Mouse (Mus musculus) adrenal gland (tissue): ENCODE measurements around the gene Ptcd1.
"Not testable (repeated sequence)": the region's sequence is repeated elsewhere in the genome, so short reads cannot be mapped to it uniquely, and the experiment has no call there.

Experiments
- intact Hi-C: fragments of 180-260 bp; cut with DNase I; formaldehyde crosslinking; loops from one replicate; pipeline ENCODE4 v1.15.1; 2025

Gene Ptcd1

DNA sequence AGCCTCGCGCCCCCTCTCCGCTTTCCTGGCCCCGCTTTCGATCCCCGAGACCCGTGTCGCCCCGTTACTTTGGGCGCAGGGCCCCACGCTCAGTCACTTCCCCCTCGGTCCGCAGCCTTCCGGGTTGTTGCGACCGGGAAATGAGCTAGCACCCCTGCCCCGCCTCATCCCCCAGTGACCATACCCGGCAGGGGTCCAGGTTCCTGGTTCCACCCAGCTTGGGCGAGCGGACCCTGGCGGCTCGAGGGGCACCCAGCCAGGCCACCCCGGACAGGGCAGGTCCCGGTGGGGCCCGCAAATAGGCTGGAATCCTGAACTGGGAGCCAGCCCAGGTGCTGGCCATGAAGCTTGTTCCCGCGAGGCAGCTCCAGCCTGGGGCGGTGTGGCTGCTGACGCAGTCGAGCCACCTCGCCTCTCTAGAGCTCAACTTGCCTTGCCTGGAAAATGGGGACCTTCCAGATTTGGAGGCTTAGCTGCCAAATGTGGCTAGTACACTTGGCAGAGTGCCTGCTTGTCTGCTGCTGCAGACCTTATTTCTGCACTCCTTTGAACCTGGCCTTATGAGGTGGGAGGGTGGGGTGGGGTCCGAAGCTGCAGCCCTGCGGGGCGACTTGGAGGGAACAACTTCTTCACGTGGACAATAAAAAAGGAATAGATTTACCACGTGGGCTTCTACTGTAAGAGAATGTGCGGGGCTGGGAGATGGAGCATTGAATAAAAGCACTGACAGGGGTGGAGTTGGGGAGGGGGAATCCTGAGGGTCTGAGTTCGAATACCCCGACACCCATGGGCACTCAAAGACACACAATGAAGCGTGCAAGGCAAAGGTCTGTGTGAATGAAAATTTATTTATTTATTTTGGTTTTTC, 52.1 kb downstream of the Ptcd1 start:
- intact Hi-C loops: no loop called here

DNA sequence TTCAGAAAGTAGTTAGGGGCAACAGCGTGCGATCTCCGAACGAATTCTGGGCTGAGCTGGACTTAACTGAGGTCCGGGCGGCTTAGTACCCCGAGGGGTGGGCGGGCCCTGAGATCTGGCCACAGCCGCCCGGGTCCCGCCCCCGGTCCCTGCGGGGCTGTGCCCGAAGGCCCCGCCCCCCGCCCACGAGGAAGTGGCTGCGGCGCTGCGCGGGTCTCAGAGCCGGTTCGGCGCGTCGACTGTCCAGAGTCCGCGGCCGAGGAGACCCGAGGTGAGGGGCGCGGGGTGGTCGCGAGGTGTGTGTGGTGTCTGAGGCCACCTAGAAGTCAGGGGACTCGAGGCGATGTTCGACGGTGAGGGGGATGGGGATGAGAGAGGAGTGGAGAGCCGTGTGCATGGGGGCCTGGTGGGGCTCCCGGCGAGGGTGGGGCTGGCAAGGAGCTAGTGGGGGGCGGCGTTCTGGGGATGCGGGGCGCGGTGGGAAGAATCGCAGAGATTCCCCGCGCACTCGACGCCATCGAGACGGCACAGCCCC, 52.8 kb downstream of the Ptcd1 start, which contains the start of gene Arpc1b:
Gene Arpc1b (plus strand): TSS at position 145 of the 535 bp plus-strand sequence.
- intact Hi-C loops: no loop called here

DNA sequence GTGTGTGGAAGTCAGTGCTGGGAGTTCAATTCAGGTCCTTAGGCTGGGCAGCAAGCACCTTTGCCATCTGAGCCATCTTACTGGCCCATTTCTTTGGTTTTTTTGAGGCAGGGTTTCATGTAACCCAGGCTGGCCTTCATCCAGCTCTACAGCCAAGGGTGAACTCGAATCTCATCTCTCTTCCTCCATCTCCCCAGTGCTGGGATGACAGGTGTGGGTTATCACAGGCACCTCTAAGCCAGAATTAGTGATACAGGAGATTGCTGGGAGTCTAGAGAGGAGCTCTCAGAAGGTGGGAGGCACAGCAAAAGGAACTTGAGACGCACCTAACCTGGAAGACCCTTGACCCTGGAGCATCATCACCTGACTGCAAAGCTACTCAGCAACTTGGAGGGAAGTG, 53.5 kb downstream of the Ptcd1 start:
- intact Hi-C loops: no loop called here

DNA sequence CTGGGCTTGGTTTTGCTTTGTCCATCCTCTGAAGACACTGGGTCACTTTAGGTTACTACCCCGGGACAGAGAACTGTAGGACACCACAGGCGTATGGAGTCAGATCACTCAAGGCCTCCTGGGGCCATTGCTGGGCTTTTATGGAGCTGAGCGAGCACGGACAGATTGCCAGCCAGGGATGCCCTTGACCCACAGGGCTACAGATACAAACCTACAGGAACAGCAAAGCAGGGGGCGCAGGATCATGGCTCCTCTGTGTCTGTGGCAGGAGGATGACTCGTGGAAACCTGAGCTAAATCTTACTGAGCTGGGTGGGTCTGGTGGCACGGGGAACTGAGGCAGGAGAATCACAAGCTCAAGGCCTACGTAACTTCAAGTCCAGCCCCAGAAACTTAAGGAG, 54.3 kb downstream of the Ptcd1 start:
- intact Hi-C loops: no loop called here

DNA sequence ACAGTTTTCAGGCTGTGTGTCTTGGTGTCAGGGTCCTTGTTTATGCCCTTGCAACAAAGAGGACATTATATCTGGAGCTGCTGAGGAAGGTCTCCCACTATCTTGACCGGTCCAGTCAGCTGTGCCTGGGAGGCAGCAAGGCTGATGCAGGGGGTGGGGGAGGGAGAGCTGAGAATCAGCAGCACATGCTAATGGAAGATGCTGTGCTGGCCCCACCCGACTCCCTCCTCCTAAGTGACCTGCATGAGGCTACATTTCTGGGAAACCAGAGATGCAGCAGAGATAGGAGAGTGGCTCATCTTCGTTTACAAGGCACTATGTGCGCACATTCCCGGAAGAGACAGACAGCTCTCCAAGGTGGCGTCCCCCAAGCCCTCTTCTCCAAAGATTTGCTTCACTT, 56.5 kb downstream of the Ptcd1 start:
- intact Hi-C loops: no loop called here

DNA sequence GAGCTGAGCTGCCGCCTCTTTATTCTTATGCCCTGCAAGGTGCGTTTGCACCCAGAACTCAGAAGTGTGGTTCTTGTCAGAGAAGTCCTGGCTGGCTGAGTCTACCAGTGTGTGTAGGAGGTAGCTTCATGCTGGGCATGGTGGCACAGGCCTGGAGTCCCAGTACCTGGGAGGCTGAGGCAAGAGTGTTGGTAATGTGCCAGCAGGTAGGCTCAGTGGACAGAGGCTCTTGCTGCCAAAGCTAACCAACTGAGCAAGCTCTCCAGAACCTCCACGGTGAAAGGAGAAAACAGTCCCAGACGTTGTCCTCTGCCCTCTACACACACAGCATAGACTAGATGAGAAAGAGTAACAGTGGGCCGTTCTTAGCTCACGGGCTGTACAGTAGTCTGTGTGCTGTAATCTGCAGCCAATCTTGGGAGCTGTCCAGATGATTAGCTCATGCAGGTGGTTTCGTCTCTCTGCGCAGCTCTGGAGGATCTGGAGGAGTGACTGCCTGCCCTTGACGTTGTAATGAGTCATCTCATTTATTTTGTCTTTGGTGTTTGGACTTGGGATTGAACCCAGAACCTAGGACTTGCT, 61.1 kb downstream of the Ptcd1 start:
- intact Hi-C loops: no loop called here

DNA sequence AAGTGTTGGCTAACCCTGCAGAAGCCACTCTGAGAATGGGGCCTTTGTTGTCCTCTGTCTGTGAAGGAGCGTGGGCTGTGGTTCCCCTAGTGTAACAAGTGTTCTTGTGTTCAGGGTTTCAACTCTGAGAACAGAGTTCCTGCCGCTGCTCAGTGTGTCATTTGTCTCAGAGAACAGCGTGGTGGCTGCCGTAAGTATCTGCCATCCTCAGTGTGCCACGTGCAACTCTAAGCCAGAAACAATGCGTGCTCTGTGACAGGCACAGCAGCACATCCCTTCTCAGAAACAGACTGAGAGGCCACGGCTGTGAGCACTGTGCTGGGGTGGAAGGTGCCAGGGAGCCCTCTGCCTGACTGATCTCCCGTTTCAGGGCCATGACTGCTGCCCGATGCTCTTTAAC, 62.6 kb downstream of the Ptcd1 start:
- intact Hi-C loops: no loop called here

DNA sequence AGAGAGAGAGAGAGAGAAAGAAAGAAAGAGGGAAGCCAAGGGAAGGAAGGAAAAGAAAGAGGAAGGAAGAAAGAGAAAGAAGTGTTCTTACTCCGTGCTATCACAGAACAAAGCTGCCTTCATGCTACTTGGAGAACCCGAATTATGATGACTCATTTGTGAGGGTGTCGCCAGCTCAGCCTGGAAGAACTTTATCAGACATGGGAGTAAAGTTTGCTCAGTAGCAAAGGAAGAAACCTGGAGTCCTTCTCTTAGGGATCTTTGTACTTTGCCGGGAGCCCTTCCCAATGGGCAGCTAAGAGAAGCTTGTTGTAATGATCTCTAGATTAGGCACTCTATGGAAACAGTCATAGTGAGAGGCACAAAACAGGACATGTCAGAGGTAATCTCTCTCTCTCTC, 64.2 kb downstream of the Ptcd1 start:
- intact Hi-C loops: no loop called here

DNA sequence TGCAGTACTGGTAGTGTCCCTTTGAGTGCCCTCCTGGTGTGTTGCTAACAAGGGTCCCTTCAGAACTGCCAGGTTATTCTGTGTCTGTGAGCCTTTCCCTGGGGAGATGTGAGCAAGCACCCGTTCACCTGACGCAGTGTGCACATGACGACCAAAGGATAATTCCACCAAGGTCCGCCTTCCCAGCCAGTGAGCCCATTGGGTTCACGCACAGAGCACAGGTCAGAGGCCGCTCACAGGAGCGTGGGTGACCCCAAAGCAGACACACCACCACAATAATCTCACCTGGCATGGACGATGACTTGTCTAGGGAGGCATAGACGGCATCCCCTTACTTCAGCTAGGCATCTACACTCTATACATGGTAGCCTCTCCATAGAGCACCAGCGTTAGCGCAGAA, 65.5 kb downstream of the Ptcd1 start:
- intact Hi-C loops: not testable (repeated sequence)

DNA sequence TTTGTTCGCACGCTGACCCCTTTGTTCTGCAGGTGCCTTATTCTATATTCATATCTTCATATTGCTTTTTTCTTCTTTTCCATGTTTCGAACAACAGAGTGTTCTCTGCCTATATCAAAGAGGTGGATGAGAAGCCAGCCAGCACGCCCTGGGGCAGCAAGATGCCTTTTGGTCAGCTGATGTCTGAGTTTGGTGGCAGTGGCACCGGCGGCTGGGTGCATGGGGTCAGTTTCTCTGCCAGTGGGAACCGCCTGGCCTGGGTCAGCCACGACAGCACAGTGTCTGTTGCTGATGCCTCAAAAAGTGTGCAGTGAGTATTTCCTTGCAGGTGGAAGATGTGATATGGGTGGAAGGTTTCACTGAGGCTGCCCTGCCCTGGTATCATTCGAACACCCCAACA, 65.9 kb downstream of the Ptcd1 start:
- intact Hi-C loops: no loop called here

DNA sequence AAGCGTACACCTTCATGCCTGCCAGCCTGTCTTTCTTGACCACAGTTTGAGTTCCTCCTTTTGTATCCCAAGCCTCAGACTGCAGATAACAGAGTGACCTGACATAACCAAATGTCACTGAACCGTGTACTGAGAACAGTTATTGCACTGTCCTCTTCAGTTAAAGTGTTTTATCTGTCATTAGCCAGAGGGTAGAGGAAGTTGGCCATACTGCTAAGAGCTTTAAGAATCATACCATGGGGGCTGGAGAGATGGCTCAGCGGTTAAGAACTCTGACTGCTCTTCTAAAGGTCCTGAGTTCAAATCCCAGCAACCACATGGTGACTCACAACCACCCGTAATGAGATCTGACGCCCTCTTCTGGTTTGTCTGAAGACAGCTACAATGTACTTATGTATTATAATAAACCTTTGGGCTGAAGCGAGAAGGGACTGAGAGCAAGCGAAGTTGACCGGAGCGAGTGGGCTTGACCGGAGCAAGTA, 68.5 kb downstream of the Ptcd1 start:
- intact Hi-C loops: no loop called here
